Mouse (Mus musculus) limb, embryonic 13.5 days (tissue): ENCODE data around the gene Slc25a51. TPM values are rescaled to one million over a fixed set of nuclear protein-coding genes. Genes with fewer than 3 reads are reported as not detected.
"Not testable (repeated sequence)": the region's sequence is repeated elsewhere in the genome, so short reads cannot be mapped to it uniquely, and the experiment has no call there.

Experiments
- ATAC-seq: fragments of 200-750 bp; cut with Nextera tagmentation; 2 replicates; pipeline ENCODE4 v1.8.0; 2017; ENCODE audit warnings: low read depth, moderate number of reproducible peaks, moderate TSS enrichment; ENCODE audit not compliant: low FRiP score
- H3K27ac ChIP-seq: fragments of 300-500 bp; sonication (generic); 2 replicates; pipeline ENCODE4 v1.5.1; 2015; ENCODE audit warnings: inconsistent platforms, mild to moderate bottlenecking, moderate library complexity
- H3K27me3 ChIP-seq: fragments of 300-500 bp; sonication (generic); 2 replicates; pipeline ENCODE4 v1.6.1; 2015; ENCODE audit warnings: mild to moderate bottlenecking, inconsistent platforms
- H3K36me3 ChIP-seq: fragments of 300-500 bp; sonication (generic); 2 replicates; pipeline ENCODE4 v1.6.1; 2015; ENCODE audit warnings: inconsistent platforms, mild to moderate bottlenecking, moderate library complexity
- H3K4me1 ChIP-seq: fragments of 300-500 bp; sonication (generic); 2 replicates; pipeline ENCODE4 v1.6.1; 2015; ENCODE audit warnings: inconsistent platforms
- H3K4me2 ChIP-seq: fragments of 300-500 bp; sonication (generic); replicated peaks from 2 replicates; pipeline ENCODE4 v1.6.1; 2015; ENCODE audit warnings: inconsistent platforms, mild to moderate bottlenecking, moderate library complexity
- H3K4me3 ChIP-seq: fragments of 300-500 bp; sonication (generic); 2 replicates; pipeline ENCODE4 v1.5.1; 2015; ENCODE audit warnings: moderate library complexity, mild to moderate bottlenecking, inconsistent platforms
- H3K9ac ChIP-seq: fragments of 300-500 bp; sonication (generic); 2 replicates; pipeline ENCODE4 v1.6.1; 2015; ENCODE audit warnings: mild to moderate bottlenecking, inconsistent platforms
- H3K9me3 ChIP-seq: fragments of 300-500 bp; sonication (generic); 2 replicates; pipeline ENCODE4 v1.6.1; 2016; ENCODE audit warnings: inconsistent platforms
- WGBS: fragments of 180-500 bp; shearing (Covaris S2); methylation state at CpG from one replicate; pipeline ENCODE4 v1.1.7; 2015; 5-methylcytosine and 5-hydroxymethylcytosine counted together
- polyA plus RNA-seq: library from polyadenylated mRNA; unstranded; fragments of >200 nt; fragmentation: Nextera tagmentation; extraction: Ambion mirVana; gene quantifications from 2 replicates; pipeline ENCODE4 v1.2.1, GENCODE M21; 2015

Slc25a51 gene
- polyA plus RNA-seq, 1 experiment from 2014 or later, result 68.1 TPM

DNA sequence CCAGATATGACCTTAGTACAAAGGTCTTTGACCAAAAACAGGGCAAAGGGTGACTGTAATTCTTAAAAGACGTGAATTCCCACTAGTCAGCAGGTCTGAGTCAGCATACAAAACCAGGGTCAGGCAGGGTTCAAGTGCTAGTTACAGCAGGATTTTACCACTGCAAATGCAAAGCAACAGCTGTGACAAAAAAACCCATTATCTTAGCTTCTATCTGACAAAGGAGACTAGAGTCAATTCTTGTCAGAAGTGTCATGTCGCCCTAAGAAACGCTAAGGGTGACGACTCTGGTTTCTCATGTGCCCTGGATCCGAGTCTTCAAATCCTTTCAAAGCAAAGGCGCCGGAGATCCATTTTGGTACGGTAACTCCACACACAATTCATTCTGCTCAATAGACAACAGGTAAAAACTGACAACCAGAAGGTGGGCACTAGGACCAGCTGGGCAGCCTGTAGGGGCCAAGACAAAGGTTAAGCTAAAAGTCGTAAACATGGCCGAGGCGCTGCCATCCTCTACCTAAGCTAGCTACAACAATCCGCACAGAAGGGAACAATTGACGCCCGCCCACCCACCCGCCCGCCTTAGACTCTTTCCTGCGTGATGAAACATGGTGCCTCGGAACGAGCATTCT lies 747 bp downstream of the Slc25a51 start:
- Histone ChIP-seq H3K4me1 (peaks cover 21% of the 10 kb centered on the region), H3K9ac (peak overlapping the region; percentile 98), H3K27ac (peak overlapping the region; percentile 89), H3K36me3 (peaks cover 20% of the 10 kb centered on the region), H3K27me3 (no peaks in the 10 kb centered on the region), H3K9me3 (no peaks in the 10 kb centered on the region), H3K4me2 (peak overlapping the region; percentile 91), H3K4me3 (peak overlapping the region; percentile 96)
- no peak for ATAC-seq
- 2% methylated on average over 19 of the region's 19 CpGs for WGBS

DNA sequence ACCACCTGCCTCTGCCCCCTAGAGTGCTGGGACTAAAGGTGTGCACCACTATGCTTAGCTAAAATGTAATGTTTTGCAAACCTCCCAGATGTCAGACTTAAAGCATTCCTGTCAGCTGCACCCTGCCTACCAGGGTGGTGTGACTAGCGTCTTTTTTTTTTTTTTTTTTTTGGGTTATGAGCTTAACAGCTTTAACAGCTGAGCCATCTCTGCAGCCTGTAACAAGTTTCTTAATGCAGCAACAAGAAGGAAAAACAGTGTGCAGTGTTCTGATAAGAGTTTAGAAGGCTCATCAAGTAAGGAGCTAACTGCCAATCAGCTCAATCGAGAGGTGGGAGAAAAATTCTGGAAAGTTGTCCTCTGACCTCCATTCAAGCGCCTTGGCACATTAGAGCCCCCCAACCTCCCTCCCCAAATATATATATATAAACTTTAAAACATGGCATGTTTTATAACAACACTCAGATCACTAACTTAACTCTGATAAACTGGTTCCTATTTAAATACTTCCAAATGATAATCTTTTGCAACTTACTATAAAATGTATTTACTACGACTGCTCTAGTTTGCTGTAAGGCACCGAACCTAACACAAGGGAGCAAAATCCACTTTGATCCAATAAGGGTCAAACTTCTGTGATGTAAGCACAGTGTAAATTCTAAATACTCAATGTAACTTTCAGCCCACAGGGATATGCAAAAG lies 1.4 kb downstream of the Slc25a51 start:
- Histone ChIP-seq H3K4me2 (peak overlapping the region; percentile 91), H3K27me3 (no peaks in the 10 kb centered on the region), H3K9ac (peak overlapping the region; percentile 98), H3K27ac (no peak overlapping the region), H3K4me3 (peak overlapping the region; percentile 96), H3K9me3 (no peaks in the 10 kb centered on the region), H3K36me3 (peaks cover 27% of the 10 kb centered on the region), H3K4me1 (peaks cover 21% of the 10 kb centered on the region)
- WGBS, result 52% methylated on average over 5 of the region's 5 CpGs
- no peak for ATAC-seq

DNA sequence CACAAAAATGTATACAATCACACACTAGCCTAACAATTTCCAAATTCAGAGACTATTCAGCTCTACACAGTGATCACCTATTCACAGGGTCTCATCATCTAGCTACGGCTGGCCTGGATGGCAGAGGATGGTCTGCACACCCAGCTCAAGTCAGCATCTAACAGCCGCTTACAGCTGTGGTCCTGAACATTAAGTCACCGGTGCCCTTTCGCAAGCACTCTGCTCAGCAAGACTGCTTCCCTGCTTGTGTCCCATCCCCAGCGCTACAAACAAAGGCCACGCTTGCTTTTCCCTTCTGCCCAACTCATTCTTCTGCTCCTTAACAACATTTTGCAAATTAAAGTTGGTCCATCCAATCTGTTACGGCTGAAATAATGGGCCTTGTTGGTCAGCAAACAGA lies 2.2 kb downstream of the Slc25a51 start:
- Histone ChIP-seq H3K36me3 (peaks cover 33% of the 10 kb centered on the region), H3K4me3 (no peak overlapping the region), H3K9me3 (no peaks in the 10 kb centered on the region), H3K27me3 (no peaks in the 10 kb centered on the region), H3K4me2 (peak overlapping the region; percentile 91), H3K27ac (no peak overlapping the region), H3K4me1 (peaks cover 21% of the 10 kb centered on the region), H3K9ac (peak overlapping the region; percentile 40)
- ATAC-seq, result no peak
- 90% methylated on average over 7 of the region's 7 CpGs for WGBS

DNA sequence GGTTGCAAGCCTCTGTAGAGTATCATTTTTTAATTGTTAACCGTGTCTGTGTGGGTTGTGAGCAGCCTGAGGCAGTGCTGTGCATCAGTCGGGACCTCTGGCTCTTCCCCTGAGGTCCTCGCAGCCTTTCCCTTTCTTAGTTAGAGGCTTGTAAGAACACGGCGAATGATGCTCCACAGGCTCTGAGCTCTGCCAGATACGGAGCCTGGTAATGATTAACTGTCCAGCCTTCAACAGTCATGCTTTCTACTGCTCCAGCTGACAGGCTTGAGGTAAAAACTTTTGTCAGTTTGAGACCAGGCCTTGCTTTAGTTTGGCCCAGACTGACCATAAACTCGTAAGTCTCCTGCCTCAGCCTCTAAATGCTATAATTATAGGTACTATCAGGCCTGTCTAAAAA lies 3.3 kb downstream of the Slc25a51 start:
- H3K4me2 ChIP-seq, result no peak overlapping the region
- ATAC-seq, result no peak
- no peaks in the 10 kb centered on the region for H3K9me3 ChIP-seq
- H3K4me3 ChIP-seq, result no peak overlapping the region
- H3K27me3 ChIP-seq, result no peaks in the 10 kb centered on the region
- peaks cover 21% of the 10 kb centered on the region for H3K4me1 ChIP-seq
- no peak overlapping the region for H3K27ac ChIP-seq
- WGBS, result 56% methylated on average over 7 of the region's 7 CpGs
- no peak overlapping the region for H3K9ac ChIP-seq
- H3K36me3 ChIP-seq, result peaks cover 42% of the 10 kb centered on the region

DNA sequence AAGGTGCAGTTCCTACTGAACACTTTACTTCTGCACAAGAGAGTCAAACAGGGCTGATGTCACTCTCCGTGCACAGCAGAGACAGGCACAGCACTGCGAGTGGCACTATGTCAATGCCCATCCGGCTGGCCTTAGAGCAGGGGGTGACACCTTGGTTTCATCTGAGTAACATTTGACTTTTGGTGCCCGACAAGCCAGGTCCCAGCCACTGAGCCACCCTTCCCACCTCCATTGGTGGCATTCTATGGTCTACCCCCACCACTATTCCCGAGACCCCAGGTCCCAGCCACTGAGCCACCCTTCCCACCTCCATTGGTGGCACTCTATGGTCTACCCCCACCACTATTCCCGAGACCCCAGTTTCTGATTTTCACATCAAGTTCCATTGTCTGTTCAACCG lies 4.5 kb downstream of the Slc25a51 start:
- Histone ChIP-seq H3K9me3 (no peaks in the 10 kb centered on the region), H3K4me1 (peaks cover 18% of the 10 kb centered on the region), H3K9ac (no peak overlapping the region), H3K4me3 (no peak overlapping the region), H3K36me3 (peaks cover 54% of the 10 kb centered on the region), H3K27me3 (no peaks in the 10 kb centered on the region), H3K27ac (no peak overlapping the region), H3K4me2 (no peak overlapping the region)
- ATAC-seq, result no peak
- WGBS, result 94% methylated on average over 7 of the region's 7 CpGs

DNA sequence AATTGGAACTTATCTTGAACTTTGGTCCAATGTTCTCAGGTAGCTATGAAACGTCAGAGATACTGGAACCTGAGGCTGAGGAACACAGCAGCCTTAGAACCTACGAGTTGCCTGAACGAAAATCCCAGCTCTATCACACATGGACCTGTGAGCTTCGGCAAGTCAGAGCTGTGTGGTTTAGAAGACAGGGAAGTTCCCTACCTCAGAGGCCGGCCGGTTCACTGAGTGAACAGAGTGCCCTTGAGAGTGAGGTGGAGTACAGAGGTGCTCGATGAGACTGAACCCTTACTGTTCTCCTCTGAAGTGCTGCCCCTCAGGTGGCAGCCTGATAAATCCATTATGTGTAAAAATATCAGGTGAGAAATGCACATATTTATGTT lies 5.1 kb downstream of the Slc25a51 start:
- WGBS, result 86% methylated on average over 7 of the region's 7 CpGs
- Histone ChIP-seq H3K27me3 (no peaks in the 10 kb centered on the region), H3K9me3 (no peaks in the 10 kb centered on the region), H3K4me3 (no peak overlapping the region), H3K9ac (no peak overlapping the region), H3K4me2 (no peak overlapping the region), H3K27ac (no peak overlapping the region), H3K36me3 (peaks cover 60% of the 10 kb centered on the region), H3K4me1 (peaks cover 18% of the 10 kb centered on the region)
- no peak for ATAC-seq

DNA sequence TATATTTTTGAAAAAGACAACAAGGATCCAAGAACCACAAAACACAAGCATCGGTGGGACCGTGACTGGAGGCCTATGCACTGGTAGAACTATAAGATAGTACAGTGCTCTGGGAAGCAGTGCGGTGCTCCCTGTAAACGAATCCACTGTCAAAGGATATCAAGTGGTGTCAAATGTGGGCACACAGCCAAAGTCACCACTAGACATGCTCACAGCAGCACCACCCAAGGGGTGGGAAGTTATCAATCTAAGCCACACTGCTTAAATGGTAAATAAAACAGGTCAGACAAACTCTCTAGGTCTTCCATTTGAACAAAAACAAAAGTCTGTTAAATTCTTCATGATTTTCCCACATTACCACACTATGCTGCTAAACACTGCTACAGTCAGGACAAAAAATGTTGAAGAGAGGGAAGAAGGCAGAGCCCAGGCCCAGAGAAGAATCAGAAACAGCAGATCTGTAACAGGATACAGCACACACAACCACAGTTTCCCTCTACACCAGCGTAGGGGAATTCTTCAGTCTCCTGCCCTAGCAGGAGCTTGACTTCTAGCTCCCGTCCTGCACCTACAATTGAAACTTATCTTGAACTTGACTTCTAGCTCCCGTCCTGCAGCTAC lies 5.6 kb downstream of the Slc25a51 start:
- H3K4me2 ChIP-seq, result no peak overlapping the region
- no peaks in the 10 kb centered on the region for H3K27me3 ChIP-seq
- no peak for ATAC-seq
- peaks cover 18% of the 10 kb centered on the region for H3K4me1 ChIP-seq
- H3K4me3 ChIP-seq, result no peak overlapping the region
- no peak overlapping the region for H3K9ac ChIP-seq
- H3K27ac ChIP-seq, result no peak overlapping the region
- 88% methylated on average over 7 of the region's 7 CpGs for WGBS
- H3K9me3 ChIP-seq, result no peaks in the 10 kb centered on the region
- H3K36me3 ChIP-seq, result peaks cover 65% of the 10 kb centered on the region

DNA sequence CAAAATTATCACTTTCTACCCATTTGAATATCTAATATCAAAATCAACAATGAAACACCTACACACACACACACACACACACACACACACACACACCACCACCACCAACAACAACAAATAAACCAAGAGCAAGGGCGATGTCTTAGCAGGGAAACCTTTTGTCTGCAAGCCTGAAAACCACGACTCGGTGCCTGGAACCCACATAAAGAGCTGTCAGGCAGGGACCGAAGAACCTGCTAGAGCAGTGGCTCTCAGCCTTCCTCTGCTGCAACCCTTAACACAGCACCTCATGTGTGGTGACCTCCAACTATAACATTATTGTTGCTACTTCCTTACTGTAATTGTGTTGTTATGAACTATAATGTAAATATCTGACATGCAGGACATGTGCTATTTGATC lies 6.3 kb downstream of the Slc25a51 start:
- H3K4me1 ChIP-seq, result peaks cover 12% of the 10 kb centered on the region
- H3K36me3 ChIP-seq, result peaks cover 72% of the 10 kb centered on the region
- no peak overlapping the region for H3K9ac ChIP-seq
- no peak for ATAC-seq
- WGBS, result 94% methylated on average over 4 of the region's 4 CpGs
- no peaks in the 10 kb centered on the region for H3K9me3 ChIP-seq
- no peak overlapping the region for H3K27ac ChIP-seq
- no peak overlapping the region for H3K4me3 ChIP-seq
- H3K27me3 ChIP-seq, result no peaks in the 10 kb centered on the region
- H3K4me2 ChIP-seq, result no peak overlapping the region

DNA sequence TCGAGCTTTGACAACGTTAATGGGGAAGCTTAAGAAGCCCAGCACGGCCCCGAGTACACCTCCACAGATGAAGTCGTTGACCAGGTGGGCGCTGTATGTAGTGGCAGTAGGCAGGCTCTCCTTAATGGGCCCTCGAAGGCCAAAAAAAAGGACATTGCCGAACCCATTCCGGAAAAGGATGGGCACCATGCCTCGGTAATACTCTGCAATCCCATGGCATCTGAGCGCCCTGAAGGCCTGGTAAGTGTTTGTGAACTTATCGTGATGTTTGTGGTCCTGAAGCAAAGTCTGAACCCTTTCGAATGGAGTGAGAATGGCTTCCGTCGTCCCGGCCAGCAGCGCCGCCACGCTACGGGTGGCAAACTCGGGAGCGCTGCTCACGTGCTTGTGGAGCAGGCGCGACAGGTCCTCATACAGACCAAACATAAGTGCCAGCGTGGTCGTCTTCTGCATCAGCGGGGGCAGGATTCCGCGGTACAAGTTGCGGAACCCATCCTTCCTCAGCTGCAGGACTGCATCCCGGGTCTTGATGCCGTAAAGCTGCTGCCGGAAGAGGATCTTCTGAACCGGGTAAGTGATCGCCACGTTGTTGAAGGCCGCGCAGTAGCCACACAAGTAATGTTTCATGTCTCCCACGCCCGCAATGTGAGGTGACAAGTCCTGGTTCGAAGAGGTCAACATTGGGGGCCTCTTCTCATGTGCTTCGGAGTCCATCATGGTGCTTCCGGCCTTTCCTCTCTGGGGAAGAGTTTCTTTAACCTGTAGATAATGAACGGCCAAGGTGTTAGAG lies 8.9 kb downstream of the Slc25a51 start:
- no peaks in the 10 kb centered on the region for H3K4me1 ChIP-seq
- H3K9ac ChIP-seq, result no peak overlapping the region
- H3K27ac ChIP-seq, result no peak overlapping the region
- no peak overlapping the region for H3K4me2 ChIP-seq
- H3K36me3 ChIP-seq, result peaks cover 85% of the 10 kb centered on the region
- H3K9me3 ChIP-seq, result no peaks in the 10 kb centered on the region
- ATAC-seq, result no peak
- no peak overlapping the region for H3K4me3 ChIP-seq
- 96% methylated on average over 45 of the region's 45 CpGs for WGBS
- H3K27me3 ChIP-seq, result no peaks in the 10 kb centered on the region

DNA sequence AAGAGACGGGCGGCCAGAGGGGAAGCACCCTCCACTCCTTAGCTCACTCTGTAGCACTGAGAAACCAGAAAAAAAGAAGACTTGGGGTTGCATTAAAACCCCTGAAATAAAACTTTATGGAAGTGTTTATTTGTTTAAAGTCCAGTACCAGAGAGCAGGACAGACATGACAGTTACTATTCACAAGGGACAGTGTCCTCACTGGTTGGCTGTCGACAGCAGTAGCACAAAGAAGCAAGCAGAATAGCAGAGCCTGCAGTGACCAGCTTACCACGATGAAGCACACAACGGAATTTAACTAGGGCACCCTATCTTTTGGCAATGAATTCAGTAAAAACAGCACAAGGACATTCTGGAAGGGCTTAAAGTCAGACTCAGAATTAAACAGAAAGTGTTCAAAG lies 10.3 kb downstream of the Slc25a51 start:
- not testable (repeated sequence) for H3K9ac ChIP-seq, H3K27me3 ChIP-seq, ATAC-seq, H3K9me3 ChIP-seq, H3K4me3 ChIP-seq, H3K4me2 ChIP-seq, H3K27ac ChIP-seq, H3K4me1 ChIP-seq
- whole genome bisulfite sequencing, result 84% methylated on average over 5 of the region's 5 CpGs
- peaks cover 72% of the 10 kb centered on the region for H3K36me3 ChIP-seq

DNA sequence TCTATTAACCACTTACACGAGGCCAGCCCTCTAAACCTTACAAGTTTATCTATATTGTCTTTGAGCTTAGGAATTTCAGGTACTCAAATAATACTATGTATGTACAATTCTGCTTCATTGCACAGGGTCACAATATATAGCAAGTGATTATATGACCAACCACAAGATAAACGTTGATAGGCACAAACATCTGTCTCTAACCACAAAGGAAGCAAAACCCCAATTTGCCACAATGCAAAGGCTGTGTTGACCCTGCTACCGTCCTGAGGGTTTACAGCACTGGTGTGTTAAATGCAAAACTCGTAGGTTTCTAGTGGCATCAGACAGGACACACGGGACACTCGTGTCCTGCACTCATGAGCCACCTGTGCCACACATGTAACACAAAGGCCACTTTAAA lies 12.4 kb downstream of the Slc25a51 start:
- H3K4me3 ChIP-seq, H3K4me1 ChIP-seq, H3K9me3 ChIP-seq, H3K27ac ChIP-seq, H3K9ac ChIP-seq, H3K27me3 ChIP-seq, ATAC-seq, H3K4me2 ChIP-seq: not testable (repeated sequence)
- WGBS, result 82% methylated on average over 6 of the region's 6 CpGs
- H3K36me3 ChIP-seq, result peaks cover 52% of the 10 kb centered on the region

DNA sequence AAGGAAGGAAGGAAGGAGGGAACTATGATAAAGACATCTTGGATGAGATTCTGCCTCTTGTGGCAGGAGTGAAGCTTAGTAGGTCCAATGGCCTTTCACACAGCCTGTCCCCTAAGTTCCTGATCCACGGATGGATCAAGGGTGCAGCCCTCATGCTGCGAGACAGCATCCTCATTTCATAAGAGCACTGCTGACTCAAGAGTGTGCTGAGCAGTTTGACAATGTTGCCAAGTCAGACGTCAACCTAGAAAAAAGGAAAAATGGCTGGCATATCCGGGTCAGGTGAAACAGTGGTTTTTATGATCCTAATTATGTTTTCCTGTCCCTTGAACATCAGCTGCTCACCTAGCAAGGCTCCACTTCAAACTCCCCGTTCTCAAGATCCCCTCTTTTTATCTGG lies 14.9 kb downstream of the Slc25a51 start:
- no peak overlapping the region for H3K9ac ChIP-seq
- no peak overlapping the region for H3K27ac ChIP-seq
- no peak overlapping the region for H3K4me2 ChIP-seq
- 77% methylated on average over 5 of the region's 5 CpGs for WGBS
- no peak overlapping the region for H3K4me3 ChIP-seq
- H3K4me1 ChIP-seq, result no peaks in the 10 kb centered on the region
- H3K36me3 ChIP-seq, result peaks cover 29% of the 10 kb centered on the region
- ATAC-seq, result no peak
- H3K9me3 ChIP-seq, result no peaks in the 10 kb centered on the region
- no peaks in the 10 kb centered on the region for H3K27me3 ChIP-seq
